Mouse (Mus musculus): ENCODE data around the gene Tuba3a.
"Not testable (repeated sequence)": the region's sequence is repeated elsewhere in the genome, so short reads cannot be mapped to it uniquely, and the experiment has no call there.

Tuba3a gene

DNA sequence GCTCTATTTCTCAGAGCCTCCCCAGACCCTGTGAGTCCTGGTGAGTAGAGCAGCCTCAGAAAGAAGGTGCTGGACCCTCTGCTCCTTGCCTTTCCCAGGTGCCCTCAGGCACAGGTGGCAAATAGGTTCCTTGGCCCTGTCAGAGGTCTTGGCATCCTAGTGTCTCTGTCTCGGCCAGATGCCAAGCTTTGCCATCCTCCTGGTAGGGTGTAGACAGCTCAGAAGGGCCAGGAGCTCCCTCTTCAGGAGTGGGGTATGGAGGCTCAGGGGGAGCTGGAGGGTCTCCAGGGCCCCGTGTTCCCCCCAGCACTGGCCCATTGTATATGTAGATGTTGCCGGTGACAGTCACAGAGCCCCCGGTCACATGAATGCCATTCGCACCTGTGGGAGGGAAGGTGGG, 21.2 kb upstream of the Tuba3a start:
- no peak for DNase-seq (ENCODE audit: low read depth, low spot score)

DNA sequence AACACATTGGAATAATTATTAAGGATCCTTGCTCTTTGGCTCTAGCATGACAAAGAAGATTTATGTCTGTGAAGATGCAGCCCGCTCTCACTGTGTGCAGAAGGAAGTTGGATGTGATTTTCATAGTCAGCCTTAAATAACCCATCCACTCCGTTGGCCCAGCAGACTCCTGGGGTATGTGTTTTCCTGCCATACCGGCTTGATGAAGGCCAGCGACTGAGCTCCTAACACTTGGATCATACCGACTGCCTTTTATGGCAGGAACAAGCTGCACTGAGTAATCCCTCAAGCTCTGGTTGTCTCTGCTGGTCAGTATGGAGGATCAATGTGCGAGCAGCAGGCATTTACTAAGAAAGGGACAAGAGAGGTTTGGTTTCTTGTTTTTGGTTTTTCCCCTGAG, 19.6 kb upstream of the Tuba3a start:
- DNase-seq (ENCODE audit: low read depth, low spot score), result no peak

GRCm38 (mm10) chr6:125304408-125304807, 18.6 kb upstream of the Tuba3a start:
- DNase-seq (ENCODE audit: low read depth, low spot score), result not testable (repeated sequence)

GRCm38 (mm10) chr6:125303242-125303641, 17.4 kb upstream of the Tuba3a start:
- no peak for DNase-seq (ENCODE audit: low read depth, low spot score)

DNA sequence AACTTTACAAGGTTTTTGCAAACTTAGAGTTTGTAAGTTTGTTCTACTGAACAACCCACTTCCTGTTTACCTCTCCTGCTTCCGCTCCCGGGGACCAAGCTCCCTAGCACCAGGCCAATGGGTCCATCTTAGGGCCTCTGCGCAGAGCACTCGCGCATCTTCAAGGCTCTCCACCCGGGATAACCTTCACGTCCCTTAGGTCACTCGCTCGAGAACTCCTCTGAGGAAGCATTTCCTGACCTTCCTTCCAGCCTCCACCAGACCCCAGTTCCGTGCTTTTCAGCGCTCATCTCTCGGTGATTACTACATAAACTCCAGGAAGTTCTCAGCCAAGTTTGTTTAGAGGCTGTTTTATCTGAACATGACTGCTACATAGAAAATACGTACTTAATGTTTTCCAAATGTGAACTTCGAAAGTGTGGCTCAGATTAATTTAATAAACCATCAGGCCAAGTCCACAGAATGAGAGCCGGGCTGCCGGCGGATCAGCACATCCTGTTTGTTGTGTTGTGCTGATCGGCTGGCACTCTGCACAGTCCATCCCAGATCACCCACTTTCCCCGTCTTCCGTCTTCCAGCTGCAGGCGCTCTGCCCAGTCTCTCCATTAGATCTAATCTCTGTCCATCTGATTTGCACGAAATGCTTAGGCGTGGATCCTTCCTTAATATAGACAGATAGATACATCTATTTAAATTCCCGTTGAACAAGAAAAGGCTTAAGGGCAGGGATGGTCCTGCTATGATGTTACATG, 16.6 kb upstream of the Tuba3a start:
- DNase-seq (ENCODE audit: low read depth, low spot score), result no peak

DNA sequence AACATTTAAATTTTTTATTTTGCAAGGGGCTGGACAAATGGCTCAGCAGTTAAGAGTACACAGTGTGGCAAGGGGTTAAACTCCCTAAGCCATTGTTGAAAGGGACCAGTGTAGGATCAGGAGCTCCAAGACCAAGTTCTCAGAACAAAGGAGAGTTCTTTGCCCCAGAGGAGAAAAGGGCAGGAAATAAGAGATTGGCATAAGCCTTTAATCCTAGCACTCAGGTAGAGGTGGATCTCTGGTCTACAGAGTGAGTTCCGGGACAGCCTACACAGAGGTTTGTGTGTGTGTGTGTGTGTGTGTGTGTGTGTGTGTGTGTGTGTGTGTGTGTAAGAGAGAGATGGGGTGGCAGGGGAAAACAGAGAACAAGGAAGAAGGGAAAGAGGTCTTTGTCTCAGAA, 15.1 kb upstream of the Tuba3a start:
- no peak for DNase-seq (ENCODE audit: low read depth, low spot score)

DNA sequence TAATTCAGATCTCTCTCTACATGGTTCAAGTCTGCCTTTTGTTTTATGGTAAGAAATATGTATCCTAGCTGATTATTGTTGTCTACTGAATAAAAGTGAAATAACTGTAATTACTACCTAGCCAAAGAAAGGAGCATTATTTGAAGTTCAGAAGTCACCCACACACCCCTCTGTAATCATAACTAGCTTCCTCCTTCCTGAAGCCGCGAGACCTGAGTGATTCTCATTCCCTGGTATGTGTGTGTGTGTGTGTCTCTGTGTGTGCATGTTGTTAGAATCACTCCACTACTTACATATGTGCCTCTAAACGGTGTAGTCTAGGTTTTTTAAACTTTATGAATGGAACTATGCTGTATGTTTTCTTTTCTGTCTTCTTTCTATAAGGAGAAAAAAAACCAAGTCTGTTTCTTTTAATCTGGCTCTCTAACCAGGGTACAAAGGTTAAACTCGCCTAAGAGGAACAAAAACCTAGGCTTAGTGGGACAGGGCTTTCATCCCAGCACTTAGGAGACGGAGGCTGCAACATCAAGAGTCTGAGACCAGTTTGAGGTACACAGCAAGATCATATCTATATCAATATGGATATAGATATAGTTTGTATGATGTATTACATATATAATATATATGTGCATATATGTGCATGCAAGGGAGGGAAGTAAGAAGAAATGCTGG, 11.4 kb upstream of the Tuba3a start:
- DNase-seq (ENCODE audit: low read depth, low spot score), result no peak

DNA sequence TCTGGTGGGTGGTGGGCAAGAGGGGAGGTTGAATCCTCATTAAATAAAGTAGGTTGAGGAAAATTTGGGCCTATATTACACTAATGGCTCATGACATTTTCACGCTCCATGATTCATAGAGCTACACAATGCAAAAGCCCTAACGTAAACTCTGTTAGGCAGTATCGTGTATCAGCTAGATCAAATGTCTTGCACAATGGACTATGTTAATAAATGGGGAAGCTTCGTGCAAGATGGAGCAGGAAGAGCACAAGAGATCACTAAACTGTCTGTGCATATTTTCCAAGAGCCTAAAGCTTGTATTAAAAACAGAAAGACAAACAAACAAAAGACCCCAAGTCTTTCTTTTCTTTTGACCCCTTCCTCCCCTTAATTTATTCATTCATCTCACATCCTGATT, 8.2 kb upstream of the Tuba3a start:
- no peak for DNase-seq (ENCODE audit: low read depth, low spot score)

DNA sequence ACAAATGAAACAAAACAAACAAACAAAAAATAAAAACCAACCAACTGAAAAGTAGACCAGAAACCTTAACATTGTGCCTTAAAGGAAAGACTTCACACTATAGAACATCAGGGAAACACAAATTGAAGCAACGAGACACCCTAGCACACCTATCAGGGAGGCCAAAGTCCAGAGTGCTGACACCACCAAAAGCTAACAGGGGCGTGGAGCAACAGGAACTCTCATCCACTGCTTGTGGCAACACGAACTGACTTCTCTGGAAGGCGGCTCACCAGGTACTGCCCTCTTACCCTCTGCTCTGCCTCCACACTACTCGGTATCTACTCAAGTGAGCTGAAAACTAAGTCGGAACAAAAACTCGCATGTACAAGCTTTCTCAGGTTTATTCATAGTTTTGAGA, 6.4 kb upstream of the Tuba3a start:
- no peak for DNase-seq (ENCODE audit: low read depth, low spot score)

DNA sequence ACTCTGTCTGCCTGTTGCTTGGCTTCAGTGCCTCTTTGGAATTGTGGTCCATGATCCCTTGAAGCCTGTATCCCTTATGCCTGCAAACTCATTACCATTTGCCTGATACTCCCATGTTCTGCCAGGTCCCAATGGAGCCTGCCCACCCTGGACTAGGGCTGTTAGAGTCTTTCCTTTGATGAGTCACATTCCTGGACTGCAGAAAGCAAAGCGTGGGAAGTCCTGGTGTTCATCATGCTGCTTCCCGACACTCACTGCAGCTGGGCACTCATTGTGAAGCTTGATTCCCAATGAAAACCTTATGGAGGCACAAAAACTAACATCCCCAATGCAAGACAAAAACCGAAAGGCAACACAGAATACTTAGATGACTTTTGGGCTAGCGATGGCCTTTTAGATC, 5.5 kb upstream of the Tuba3a start:
- DNase-seq (ENCODE audit: low read depth, low spot score), result no peak

GRCm38 (mm10) chr6:125288730-125289129, 2.9 kb upstream of the Tuba3a start:
- no peak for DNase-seq (ENCODE audit: low read depth, low spot score)

DNA sequence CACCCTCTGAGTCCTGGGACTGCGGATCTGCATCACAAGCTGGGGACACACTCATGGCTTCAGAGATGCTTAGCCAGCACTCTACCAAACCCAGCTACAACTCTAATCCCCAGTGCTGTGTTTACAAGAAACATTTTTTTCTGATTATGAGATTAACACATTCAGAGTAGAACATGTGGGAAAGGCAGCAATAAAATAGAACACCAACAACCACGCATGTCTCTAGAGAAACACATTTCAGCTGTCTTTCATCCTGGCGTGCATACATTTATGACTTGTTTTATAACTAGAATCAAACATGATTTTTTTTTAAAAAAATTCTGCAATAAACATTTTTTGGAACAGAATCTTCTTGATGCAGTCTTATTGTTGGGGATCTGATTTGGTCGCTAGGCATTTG, 1.1 kb upstream of the Tuba3a start:
- no peak for DNase-seq (ENCODE audit: low read depth, low spot score)

GRCm38 (mm10) chr6:125284751-125285150, 1.1 kb downstream of the Tuba3a start:
- DNase-seq (ENCODE audit: low read depth, low spot score), result no peak

- DNase-seq (ENCODE audit: low read depth, low spot score), result no peak
Observed at GRCm38 (mm10) chr6:125284250-125284649, 1.6 kb downstream of the Tuba3a start.

- not testable (repeated sequence) for DNase-seq (ENCODE audit: low read depth, low spot score)
Observed at GRCm38 (mm10) chr6:125282721-125283120, 3.1 kb downstream of the Tuba3a start.

GRCm38 (mm10) chr6:125279729-125280128, 6.1 kb downstream of the Tuba3a start:
- no peak for DNase-seq (ENCODE audit: low read depth, low spot score)

DNA sequence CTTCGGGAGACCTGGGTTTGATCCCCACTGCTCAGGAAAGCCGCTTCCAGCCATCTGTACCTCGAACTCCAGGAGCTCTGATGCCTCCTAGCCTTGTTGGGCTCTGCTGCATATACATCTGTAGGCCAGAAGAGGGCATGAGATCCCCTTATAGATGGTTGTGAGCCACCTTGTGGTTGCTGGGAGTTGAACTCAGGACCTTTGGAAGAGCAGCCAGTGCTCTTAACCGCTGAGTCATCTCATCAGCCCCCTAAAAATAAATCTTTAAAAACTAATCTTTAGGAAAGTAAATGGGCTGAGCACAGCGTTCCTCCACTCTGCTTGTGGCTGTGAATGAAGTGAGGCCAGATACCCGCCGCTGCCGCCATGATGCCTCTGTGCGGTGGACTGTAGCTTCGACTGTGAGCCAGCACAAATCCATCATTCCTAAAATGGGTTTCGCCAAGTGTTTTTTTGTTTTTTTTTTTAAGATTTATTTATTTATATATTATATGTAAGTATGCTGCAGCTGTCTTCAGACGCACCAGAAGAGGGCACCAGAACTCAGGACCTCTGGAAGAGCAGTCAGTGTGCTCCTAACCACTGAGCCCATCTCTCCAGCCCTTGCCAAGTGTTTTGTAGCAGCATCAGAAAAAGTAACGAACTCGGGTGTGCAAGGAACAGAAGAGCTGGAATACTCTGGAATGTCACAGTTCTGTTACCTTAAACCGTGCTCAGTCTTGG, 10.8 kb downstream of the Tuba3a start:
- peak; percentile 66 for DNase-seq (ENCODE audit: low read depth, low spot score)

- DNase-seq (ENCODE audit: low read depth, low spot score), result no peak
Observed at GRCm38 (mm10) chr6:125272228-125272785, 13.5 kb downstream of the Tuba3a start.

DNA sequence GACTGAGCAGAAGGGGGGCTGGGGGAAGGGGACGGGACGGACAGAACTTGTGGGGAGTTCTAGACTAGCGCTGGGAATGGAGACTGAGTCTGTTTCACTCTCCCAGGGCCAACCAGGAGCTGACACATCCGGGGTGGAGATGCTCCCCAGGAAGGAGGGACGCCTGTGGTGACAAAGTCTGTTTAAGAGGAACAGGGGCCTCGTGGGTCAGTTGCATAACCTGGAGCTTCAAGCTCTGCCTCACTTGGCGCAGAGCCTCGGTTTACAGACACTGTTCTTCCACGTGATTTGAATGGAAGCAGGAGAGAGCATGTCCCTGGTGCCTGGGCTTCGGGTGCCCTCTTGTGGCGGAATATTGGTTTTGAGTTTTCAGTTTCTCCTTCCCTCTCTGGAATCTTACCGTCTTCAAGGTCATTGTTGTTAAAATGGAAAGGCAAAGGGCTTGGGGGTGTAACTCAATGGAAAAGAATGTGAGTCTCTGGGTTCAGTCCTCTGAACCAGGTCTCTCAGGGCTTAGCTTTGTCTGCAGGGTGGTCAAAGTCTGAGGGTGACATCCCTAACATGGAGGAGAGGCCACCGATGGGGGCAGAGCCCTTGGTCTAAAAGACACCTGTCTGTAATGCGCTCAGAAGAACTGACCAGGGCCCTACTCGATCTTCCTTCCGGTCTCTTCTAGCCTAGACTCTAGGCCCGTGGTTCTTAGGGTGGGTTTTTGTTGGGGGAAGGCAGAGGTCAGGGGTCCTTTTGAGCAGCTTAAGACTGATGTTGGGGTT, 14.2 kb downstream of the Tuba3a start:
- DNase-seq (ENCODE audit: low read depth, low spot score), result peak; percentile 91

DNA sequence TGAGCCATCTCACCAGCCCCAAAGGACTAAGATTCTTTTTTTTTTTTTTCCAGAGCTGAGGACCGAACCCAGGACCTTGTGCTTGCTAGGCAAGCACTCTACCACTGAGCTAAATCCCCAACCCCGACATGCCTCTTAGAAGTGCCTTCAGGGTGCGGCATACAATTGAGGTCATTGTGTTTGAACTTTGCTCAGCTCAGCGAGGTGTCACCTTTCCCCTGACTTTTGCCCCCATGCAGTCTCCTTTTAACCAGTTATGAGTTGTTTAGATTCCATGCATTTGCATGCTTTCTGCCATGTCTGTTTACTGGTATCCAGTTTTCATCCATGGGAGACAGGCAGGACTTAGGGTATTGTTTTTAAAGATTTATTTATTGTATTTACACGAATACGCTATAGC, 17.0 kb downstream of the Tuba3a start:
- no peak for DNase-seq (ENCODE audit: low read depth, low spot score)

- peak; percentile 43 for DNase-seq (ENCODE audit: low read depth, low spot score)
Observed at GRCm38 (mm10) chr6:125267469-125267868, 18.4 kb downstream of the Tuba3a start.

DNA sequence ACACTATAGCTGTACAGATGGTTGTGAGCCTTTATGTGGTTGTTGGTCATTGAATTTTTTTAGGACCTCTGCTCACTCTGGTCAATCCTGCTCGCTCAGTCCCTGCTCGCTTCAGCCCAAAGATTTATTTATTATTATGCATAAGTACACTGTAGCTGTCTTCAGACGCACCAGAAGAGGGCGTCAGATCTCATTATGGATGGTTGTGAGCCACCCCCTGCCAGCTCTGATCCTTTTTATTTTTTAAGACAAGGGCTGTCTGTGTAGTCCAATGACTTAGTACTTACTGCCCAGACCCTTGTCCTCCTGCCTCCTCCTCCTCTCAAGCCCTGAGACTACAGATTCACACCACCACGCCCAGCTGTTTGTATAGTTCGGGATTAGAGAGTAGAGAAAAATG, 19.2 kb downstream of the Tuba3a start:
- DNase-seq (ENCODE audit: low read depth, low spot score), result peak; percentile 69
